Mouse (Mus musculus) olfactory bulb, adult 2 months (tissue): ENCODE results near the gene Kyat1.

Experiments used
- CTCF ChIP-seq: fragments of 200-500 bp; IDR thresholded peaks from 2 replicates; pipeline ENCODE4 v1.5.1; 2012; ENCODE audit warnings: low read depth, mild to moderate bottlenecking, low read length, moderate library complexity; ENCODE audit not compliant: insufficient read depth
- POLR2A ChIP-seq: fragments of 200-500 bp; IDR thresholded peaks from 2 replicates; pipeline ENCODE4 v1.6.1; 2012; ENCODE audit warnings: mild to moderate bottlenecking, low read depth, low read length, moderate library complexity; ENCODE audit not compliant: insufficient read depth

DNA sequence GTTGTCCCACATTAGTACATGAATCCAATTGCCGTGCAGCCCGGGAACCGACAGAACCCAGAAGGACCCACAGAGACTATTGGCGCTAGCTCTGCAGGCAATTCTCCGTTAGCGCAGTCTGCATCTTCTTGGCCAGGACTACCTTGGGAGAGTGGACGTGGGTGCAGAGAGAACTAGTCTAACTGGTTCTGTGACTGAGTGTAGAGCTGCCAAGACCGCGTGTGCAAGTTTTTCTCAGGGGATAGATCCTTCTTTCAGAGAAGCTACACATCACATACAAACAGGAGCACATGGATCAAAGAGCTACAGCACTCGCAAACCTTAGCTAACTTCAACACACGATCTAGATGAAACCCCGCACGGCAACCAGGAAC is 405 bp downstream of the Kyat1 start:
- TF ChIP-seq CTCF: no peak
- no peak for TF ChIP-seq POLR2A
